Mouse (Mus musculus): ENCODE results near the gene Ppp3ca.

Gene Ppp3ca

DNA sequence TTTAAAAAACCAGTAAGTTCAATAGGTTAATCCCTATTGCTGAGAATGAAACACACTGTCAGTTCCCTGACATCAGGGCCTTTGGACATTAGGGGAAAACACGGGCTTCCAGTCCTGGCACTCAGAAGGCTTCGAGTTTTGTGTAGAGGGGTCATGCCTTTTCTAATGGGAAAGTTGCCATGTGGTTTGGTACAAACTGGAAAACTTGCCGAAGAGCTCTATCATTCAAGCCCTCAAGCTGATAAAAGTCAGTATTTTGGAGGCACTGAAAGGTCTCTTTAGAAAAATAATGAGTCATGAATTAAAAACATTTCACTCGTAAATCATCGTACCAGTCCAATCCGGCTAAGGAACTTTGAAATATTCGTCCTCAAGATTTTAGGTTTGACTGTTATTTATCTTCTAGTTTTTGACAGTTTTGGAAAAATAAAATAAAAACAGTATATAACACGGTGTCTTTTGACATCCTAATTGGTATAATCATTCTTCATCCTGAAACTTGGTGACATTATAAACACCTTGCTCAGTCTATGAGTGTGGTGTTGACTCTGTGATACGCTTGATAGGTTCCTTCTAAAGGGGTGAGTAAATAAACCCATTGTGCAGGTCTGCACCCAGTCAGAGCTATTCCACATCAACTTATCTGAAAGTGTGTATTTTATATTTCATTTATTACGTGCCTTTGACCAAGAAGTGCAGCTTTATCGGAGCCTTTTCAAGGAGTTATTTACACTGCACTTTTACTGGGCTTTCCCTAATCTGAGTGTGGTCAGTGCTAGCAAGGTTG lies 192.3 kb downstream of the Ppp3ca start:
- DNase-seq (ENCODE audit: low spot score), result no peak

DNA sequence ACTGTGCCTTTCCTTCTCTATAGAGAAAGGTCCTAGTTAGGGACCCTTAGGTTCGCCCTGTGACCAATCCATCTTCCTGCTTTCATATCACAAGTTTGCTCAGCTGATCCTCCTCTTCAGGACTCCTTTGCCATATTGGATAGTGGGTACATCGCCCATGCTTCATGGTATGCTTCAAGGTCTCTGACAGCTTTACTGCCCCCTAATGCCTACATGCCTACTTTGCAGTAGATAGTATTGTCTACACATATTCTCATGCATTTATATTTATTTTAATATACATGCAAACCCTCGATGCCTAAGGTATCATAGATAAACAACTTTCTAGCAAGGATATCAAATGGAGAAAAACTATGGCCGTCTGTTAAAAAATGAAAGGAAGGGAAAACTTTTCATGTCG lies 193.2 kb downstream of the Ppp3ca start:
- no peak for DNase-seq (ENCODE audit: low spot score)

DNA sequence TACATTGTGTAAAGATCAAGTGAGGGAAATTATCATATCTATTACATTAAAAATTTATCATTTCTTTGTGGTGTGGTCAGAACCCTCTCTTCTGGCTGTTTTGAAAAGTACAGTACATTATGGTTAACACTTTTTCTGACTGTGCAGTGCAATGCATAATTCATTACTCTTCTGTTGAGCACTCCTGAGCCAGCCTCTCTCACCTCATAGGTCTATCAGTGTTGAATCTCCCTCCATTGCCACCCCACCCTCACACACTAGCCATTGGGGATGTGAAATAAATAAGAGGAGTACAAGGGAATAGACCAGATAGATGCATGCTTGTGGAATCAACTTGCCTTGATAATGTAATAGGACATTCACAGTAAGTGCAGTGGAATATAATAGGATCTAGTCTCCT lies 194.4 kb downstream of the Ppp3ca start:
- DNase-seq (ENCODE audit: low spot score), result no peak

DNA sequence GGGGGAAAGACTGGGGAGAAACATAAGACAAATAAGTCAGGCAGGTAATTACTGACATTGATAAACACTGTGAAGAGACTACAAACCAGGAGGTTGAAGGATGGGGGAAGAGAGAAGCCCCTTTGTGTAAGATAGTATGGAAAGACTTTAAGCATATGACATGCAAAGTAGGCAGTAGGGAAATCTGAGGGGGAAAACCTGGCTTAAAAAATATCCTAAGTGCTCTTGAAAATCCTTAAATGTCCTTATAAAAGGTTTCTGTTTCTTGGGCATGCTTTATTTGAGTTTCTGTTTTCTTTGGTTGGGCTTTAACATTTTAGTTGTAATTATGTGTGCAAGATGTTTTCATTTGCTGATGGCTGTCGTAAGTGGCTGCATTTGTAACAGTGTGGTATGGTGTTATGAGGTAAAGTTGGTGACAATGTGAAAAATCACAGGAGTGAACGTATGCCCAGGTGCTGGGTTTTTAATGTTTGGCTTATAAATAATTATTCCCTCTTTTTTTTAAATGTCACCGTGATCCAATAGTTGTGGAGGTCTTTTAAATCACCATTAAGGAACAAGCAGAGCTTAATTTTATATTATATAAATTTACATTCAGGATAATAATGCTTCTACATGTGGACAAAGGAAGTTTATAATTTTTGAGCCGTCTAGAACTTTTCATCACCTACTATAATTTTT lies 195.4 kb downstream of the Ppp3ca start:
- DNase-seq (ENCODE audit: low spot score), result no peak

DNA sequence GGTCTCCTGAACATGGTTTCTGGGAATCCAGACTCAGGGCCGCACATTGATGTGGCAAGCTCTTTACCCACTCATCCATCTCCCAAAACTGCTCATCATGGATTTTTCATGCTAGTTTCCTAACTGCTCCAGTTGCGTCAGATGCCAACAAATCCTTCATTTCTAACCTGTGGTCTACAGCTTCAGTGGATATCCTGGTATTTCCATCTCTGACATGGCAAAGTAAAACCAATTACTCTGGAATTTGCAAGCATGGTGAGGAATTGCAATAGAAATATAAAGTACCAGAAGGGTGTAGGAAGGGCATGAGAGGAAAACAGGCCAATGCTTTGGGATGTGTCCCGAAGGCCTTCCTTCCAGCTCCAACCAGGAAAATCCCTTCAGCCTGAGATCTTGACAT lies 196.2 kb downstream of the Ppp3ca start:
- DNase-seq (ENCODE audit: low spot score), result no peak

DNA sequence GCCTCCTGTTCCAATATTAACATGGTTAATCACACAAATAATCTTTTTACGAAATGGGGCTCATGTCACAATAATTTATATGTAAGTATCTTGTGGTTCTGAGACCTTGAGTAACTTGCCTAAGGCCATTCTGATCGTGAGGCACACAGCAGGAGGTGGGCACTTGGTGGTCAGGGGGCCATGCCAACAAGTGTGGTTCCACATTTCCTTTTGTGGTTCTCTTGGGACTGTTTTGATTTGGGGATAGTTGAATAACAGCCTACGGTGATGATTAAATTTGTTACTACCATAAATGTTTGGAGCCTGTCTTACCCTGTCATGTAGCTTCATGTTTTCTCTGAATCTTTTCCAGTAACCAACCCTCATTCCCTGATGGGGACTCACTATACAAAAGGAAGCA lies 196.6 kb downstream of the Ppp3ca start:
- no peak for DNase-seq (ENCODE audit: low spot score)

DNA sequence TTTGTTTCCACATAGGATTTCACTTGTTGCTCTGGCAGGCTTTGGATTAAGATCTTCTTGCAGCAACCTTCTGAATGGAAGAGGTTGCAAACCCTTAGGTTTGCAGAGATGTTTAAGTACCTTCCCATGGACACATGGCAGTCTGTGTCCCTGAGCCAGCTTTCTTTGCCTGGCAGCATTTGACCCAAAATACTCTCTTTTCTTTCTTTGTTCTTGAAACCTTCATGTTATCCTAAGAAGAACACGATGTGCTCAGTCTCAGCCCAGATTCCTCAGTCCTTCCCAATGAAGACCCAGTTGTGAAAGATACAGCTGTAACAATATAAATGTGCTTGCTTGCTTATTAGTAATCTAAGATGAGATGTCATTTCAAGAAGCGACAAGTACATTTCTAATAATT lies 197.4 kb downstream of the Ppp3ca start:
- DNase-seq (ENCODE audit: low spot score), result no peak

- DNase-seq (ENCODE audit: low spot score), result no peak
Observed at GRCm38 (mm10) chr3:136871772-136872532, 202.0 kb downstream of the Ppp3ca start.

DNA sequence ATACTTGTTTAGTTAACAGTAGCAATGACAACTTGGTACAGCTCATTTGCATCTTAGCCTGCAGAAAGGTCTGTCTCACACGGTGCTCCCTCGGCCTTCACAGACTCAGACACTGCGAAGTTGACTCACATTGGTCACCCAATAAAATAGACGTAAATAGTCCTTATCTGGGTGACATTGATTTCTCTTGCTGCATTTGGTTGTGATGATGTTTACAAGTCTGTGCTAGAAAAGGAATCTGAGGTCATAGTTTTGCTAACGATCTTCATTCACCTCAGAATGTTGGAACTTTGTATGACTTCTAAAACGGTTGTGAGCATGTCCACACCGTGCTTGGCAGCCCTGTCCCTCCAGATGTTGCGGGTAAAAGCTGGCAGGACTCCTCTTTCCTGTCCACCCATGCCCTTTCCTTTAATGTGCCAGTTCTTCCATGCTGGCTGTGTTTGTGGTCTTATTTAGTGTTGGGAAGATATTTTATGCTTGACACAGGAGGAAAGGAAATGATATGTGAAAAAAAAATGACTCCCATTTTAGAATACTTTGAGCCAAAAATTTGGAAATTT lies 202.7 kb downstream of the Ppp3ca start:
- DNase-seq (ENCODE audit: low spot score), result no peak

DNA sequence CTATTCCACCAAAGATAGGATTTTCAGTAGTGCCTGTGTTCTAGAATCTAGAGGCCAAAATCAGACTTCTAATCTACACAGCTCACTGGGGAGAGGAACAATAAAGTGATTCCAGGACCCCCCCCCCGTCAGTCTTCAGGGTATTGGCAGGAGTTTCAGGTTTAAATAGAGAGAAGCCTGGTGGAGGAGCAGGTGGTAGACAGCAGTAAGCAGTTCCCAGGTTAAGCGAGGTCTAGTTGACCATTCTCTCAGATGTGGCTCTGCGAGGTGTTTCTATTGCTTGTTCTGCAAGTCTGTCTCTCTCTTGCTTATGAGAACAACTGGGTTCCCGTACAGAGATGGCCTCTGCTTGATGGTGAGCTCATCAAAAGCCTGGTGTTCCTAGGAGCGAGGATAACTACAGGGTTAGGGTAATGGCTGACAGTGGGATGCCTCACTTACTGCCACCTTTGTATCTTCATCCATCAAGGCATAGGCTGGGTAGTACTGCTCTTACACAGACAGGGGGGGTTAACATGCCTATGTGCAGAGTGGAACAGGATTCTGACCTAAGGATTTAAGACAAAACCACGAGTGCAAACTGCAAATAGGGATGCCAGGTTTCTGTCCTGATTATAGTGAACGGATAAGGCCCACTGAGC lies 204.0 kb downstream of the Ppp3ca start:
- DNase-seq (ENCODE audit: low spot score), result no peak

- DNase-seq (ENCODE audit: low spot score), result no peak
Observed at GRCm38 (mm10) chr3:136874566-136874965, 204.6 kb downstream of the Ppp3ca start.

GRCm38 (mm10) chr3:136887741-136888140 lies 217.8 kb downstream of the Ppp3ca start:
- DNase-seq (ENCODE audit: low spot score), result no peak

DNA sequence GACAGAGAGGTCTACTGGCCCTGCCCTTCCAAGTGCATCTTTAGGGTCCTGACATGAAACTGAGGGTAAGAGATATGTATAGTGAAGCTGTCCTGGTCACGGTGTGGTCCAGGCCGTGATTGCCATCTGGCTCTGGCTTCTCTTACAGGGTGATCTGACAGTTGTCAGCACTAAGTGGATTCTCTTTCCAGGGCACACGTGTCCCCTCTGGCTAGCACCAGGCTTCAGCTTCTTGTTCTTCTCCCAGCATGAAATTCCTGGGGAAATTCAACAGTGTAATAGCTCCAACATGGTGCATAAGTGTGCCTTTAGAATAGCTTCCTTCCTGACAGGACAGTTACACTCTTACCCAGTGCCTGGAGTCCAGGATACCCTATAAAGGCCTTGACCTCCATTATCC lies 222.2 kb downstream of the Ppp3ca start:
- no peak for DNase-seq (ENCODE audit: low spot score)

DNA sequence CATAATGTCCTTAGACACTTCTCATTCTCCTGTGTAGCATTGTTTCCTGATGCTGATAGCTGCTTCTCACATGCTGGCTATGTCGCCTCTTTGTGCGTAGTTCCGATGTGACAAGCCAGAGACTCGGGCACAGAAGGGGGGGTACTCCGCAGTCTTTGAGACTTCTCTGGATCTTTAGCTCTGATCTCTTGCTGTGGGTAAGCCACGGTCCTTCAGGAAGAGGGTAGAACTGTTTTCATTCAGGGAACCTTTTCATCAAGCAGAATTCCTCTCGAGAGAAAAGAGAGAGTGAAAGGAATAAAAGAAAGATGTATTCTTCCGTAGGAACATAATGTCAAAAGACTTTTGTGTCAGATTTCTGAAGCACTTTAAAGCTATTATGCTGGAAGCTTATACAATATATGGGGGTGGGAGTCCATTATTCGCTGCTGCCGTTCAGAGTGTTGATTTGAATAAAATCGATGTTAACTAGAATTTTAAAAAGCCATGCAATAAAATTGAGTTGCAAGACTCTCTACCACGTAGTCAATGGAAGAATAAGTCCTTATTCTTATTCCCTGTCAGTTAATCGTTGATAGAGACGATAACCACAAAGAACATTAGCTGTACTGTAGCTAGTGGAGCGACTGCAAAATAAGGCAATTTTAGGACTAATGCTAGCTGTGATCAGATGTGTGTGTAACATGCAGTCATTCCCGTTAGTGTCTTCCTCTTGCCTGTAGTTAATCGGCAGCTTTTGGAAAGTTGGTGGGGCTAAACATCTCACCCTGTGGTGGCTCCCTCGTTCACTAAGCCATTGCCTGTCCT lies 223.9 kb downstream of the Ppp3ca start:
- no peak for DNase-seq (ENCODE audit: low spot score)

DNA sequence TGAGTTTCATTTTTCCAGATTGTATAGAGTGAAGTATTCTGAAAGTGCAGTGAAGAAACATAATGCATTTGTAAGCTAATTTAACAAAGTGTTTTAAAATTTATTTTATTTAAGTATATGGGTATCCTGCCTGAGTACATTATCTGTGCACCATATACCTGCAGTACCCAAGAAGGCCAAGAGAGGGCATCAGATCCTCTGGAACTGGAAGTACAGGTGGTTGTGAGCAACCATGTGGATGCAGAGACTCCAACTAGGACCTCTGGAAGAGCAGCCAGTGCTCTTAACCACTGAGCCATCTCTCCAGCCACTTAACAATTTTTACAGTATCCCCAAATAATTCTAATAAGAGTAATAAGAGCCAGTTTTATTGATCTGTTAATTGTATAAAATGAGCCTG lies 225.6 kb downstream of the Ppp3ca start:
- DNase-seq (ENCODE audit: low spot score), result no peak

- no peak for DNase-seq (ENCODE audit: low spot score)
Observed at GRCm38 (mm10) chr3:136896276-136896675, 226.4 kb downstream of the Ppp3ca start.

DNA sequence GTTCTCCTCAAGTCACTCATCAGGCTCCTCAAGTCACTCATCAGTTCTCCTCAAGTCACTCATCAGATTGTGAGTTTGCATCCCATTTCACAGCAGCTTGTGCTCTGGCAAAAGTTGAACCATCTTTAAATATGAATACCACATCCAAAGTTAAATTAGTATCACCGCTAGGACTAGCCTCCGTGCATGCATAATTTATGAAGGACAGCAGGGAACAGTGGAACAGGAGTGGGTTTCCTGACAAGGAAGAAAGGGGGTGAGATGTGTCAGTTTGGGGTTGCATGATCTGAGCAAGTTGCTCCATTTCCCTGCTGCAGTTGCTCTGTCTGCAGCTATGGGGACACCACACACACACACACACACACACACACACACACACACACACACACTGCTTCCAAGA lies 229.8 kb downstream of the Ppp3ca start:
- no peak for DNase-seq (ENCODE audit: low spot score)

DNA sequence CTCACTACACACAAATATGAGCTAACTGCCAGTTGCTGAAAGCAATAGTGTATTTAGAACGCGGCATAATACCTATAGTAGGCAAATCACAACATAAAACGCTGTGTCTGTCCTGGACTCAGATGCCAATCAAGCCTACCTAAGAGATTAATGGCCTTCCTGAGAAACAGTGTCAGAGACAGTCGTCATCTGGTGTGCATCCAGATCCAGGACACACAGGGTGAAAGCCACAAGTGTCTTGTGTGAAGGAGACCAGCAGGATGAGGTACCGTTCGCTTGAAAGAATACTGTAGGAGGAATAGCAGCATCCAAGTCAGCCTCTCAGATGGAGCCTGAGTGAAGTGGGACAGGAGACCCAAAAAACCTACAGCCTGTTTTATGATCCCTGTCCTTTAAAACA lies 231.1 kb downstream of the Ppp3ca start:
- DNase-seq (ENCODE audit: low spot score), result no peak

GRCm38 (mm10) chr3:136902776-136903175 lies 232.9 kb downstream of the Ppp3ca start:
- DNase-seq (ENCODE audit: low spot score), result no peak

DNA sequence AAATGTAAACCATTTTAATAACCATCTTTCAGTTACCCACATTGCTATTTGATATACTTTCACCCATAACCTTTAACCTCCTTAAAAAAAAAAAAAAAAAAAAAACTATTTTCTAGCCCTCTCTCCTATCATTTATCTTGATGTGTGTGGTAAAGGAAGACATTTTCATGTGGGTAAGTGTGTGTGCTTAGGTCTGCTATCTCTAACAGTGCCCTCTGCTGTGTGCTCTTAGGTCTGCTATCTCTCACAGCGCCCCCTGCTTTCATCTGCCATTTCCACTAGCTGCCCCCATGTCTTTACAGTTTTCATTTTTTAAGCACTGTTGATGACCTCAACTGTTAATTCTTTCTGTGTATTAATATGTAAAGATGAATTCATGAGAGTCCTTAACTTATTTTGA lies 235.7 kb downstream of the Ppp3ca start:
- no peak for DNase-seq (ENCODE audit: low spot score)

GRCm38 (mm10) chr3:136909534-136909933 lies 239.6 kb downstream of the Ppp3ca start:
- no peak for DNase-seq (ENCODE audit: low spot score)

Data from testis, postnatal 10 days (tissue).